Mouse (Mus musculus): ENCODE data around the gene Olfr476. TPM values are rescaled to one million over a fixed set of nuclear protein-coding genes. Genes with fewer than 3 reads are reported as not detected.
"Not testable (repeated sequence)": the region's sequence is repeated elsewhere in the genome, so short reads cannot be mapped to it uniquely, and the experiment has no call there.

Olfr476 gene
- not detected in 2 replicates for polyA plus RNA-seq (2016; fragmentation: Nextera tagmentation; extraction: Ambion mirVana)

GRCm38 (mm10) chr7:107964503-107964902, at the start of gene Olfr476:
TSS of gene Olfr476 (plus strand) at chr7:107964803.
- Histone ChIP-seq H3K9ac (no peak within 1 kb of the TSS), H3K27ac (no peak within 1 kb of the TSS), H3K27me3 (no peaks in the 10 kb centered on the region), H3K36me3 (no peaks in the 10 kb centered on the region), H3K4me3 (no peak within 1 kb of the TSS), H3K4me2 (replicated peaks) (no peak within 1 kb of the TSS), H3K4me1 (no peaks in the 10 kb centered on the region), H3K9me3 (no peaks in the 10 kb centered on the region)
- WGBS, result 63% methylated on average over 1 of the region's 1 CpGs
- no peak for ATAC-seq (ENCODE audit: insufficient number of reproducible peaks, insufficient read depth, low FRiP score, low TSS enrichment)

DNA sequence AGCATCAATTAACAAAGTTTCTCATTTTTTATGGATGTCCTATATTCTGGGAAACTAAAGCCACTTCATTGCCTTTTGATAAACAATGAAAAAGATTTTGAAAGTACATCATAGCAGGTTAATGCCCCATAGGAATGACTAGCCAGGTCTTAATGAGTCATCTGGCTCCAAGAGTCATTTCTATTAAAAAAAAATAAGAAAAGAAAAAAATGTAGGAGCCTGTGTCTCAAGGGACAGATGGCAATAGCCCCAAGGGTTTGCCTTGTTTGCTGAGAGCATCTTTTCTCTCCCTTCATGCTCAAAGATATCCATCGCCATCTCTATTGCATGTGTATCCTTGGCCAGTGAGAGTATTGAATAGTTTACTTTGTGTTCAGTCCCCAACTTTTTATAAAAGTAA, 34.5 kb upstream of the Olfr476 start, which contains the start of gene Olfr473:
Gene Olfr473, plus strand, starts transcription at position 301 of the 400 bp plus-strand sequence.
- no peaks in the 10 kb centered on the region for H3K36me3 ChIP-seq
- WGBS, result 92% methylated on average over 1 of the region's 1 CpGs
- no peak for ATAC-seq (ENCODE audit: insufficient number of reproducible peaks, insufficient read depth, low FRiP score, low TSS enrichment)

GRCm38 (mm10) chr7:107952539-107952938, 12.1 kb upstream of the Olfr476 start:
- not testable (repeated sequence) for H3K27ac ChIP-seq; H3K27me3 ChIP-seq; H3K4me2 ChIP-seq (replicated peaks); H3K4me1 ChIP-seq; H3K9me3 ChIP-seq; H3K36me3 ChIP-seq; H3K9ac ChIP-seq; ATAC-seq (ENCODE audit: insufficient number of reproducible peaks, insufficient read depth, low FRiP score, low TSS enrichment); H3K4me3 ChIP-seq
- WGBS, result 97% methylated on average over 12 of the region's 12 CpGs

More for the DNA sequence above, 34.5 kb upstream of the Olfr476 start, which contains the start of gene Olfr473:
- no peaks in the 10 kb centered on the region for H3K4me1 ChIP-seq
- H3K9me3 ChIP-seq, result no peaks in the 10 kb centered on the region
- no peaks in the 10 kb centered on the region for H3K27me3 ChIP-seq
- no peak within 1 kb of the TSS for H3K9ac ChIP-seq
- no peak within 1 kb of the TSS for H3K27ac ChIP-seq
- no peak within 1 kb of the TSS for H3K4me2 ChIP-seq (replicated peaks)
- no peak within 1 kb of the TSS for H3K4me3 ChIP-seq

DNA sequence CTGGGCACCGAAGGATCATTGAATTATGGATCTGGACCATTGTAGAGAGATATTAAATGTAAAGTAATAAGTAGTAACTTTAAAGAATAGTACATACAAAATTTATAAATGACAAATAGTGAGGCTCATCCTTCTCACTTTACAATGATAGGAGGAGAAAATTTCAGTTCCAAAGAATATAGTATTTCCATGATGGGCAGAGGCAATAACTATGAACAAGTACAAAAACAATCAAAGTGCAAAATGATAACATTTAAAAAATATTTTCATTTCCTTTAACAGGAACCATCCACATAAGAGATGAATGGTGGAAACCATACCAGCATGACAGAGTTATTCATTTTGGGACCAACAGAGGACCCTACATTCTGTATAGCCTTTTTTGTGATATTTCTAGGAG, 10.3 kb upstream of the Olfr476 start, which contains the start of gene Olfr474:
Gene Olfr474, plus strand, starts transcription at position 301 of the 400 bp plus-strand sequence.
- no peak within 1 kb of the TSS for H3K4me3 ChIP-seq
- WGBS, result 96% methylated on average over 1 of the region's 1 CpGs
- no peaks in the 10 kb centered on the region for H3K36me3 ChIP-seq

GRCm38 (mm10) chr7:107986393-107986792, 21.8 kb downstream of the Olfr476 start, which contains the start of gene Olfr477:
TSS of gene Olfr477 (plus strand) at chr7:107986693.
- Histone ChIP-seq H3K4me1 (no peaks in the 10 kb centered on the region), H3K36me3 (no peaks in the 10 kb centered on the region), H3K4me3 (no peak within 1 kb of the TSS), H3K9me3 (no peaks in the 10 kb centered on the region), H3K27me3 (no peaks in the 10 kb centered on the region), H3K27ac (no peak within 1 kb of the TSS), H3K4me2 (replicated peaks) (no peak within 1 kb of the TSS), H3K9ac (no peak within 1 kb of the TSS)
- WGBS, result 71% methylated on average over 2 of the region's 2 CpGs
- no peak for ATAC-seq (ENCODE audit: insufficient number of reproducible peaks, insufficient read depth, low FRiP score, low TSS enrichment)

More for the DNA sequence above, 10.3 kb upstream of the Olfr476 start, which contains the start of gene Olfr474:
- Histone ChIP-seq H3K9me3 (no peaks in the 10 kb centered on the region), H3K27me3 (no peaks in the 10 kb centered on the region), H3K4me2 (replicated peaks) (no peak within 1 kb of the TSS), H3K9ac (no peak within 1 kb of the TSS), H3K27ac (no peak within 1 kb of the TSS), H3K4me1 (no peaks in the 10 kb centered on the region)
- ATAC-seq (ENCODE audit: insufficient number of reproducible peaks, insufficient read depth, low FRiP score, low TSS enrichment), result no peak

DNA sequence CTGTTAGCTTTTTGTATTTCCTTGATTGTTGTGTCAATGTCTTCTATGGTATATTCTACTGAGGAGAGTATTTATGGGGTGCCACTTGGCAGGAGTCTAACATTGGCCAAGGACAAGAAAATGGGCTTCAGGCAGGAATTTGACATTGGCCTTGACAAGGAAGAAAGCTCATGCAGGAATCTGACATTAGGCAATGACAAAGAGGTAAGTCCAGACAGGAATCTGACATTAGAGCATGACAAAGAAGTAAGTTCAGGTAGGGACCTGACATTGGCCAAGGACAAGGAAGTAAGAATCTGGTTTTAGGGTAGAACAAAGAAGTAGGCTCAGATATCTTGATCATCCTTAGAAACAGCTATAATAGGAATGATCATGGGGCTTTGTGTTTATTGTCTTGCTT, 49.7 kb downstream of the Olfr476 start:
- H3K9ac ChIP-seq; H3K4me3 ChIP-seq; H3K27me3 ChIP-seq; H3K4me2 ChIP-seq (replicated peaks); ATAC-seq (ENCODE audit: insufficient number of reproducible peaks, insufficient read depth, low FRiP score, low TSS enrichment); H3K27ac ChIP-seq; H3K9me3 ChIP-seq; H3K4me1 ChIP-seq; H3K36me3 ChIP-seq: not testable (repeated sequence)

Other genes with a start within 250 kb of the Olfr476 start
- gene Cyb5r2, start 206.8 kb upstream of the Olfr476 start, polyA plus RNA-seq (2016; fragmentation: Nextera tagmentation; extraction: Ambion mirVana), result 0.40 and 0.42 TPM in 2 replicates
- gene Ovch2, start 163.6 kb upstream of the Olfr476 start, polyA plus RNA-seq (2016; fragmentation: Nextera tagmentation; extraction: Ambion mirVana), result not detected in 2 replicates
- not detected in 2 replicates for gene Olfr467, start 152.5 kb upstream of the Olfr476 start, polyA plus RNA-seq (2016; fragmentation: Nextera tagmentation; extraction: Ambion mirVana)
- gene Olfr469, start 139.3 kb upstream of the Olfr476 start, polyA plus RNA-seq (2016; fragmentation: Nextera tagmentation; extraction: Ambion mirVana), result not detected in 2 replicates
- not detected in 2 replicates for gene Olfr470, start 117.3 kb upstream of the Olfr476 start, polyA plus RNA-seq (2016; fragmentation: Nextera tagmentation; extraction: Ambion mirVana)
- gene Olfr472, start 66.9 kb upstream of the Olfr476 start, polyA plus RNA-seq (2016; fragmentation: Nextera tagmentation; extraction: Ambion mirVana), result not detected in 2 replicates
- not detected in 2 replicates for gene Olfr473, start 34.4 kb upstream of the Olfr476 start, polyA plus RNA-seq (2016; fragmentation: Nextera tagmentation; extraction: Ambion mirVana)
- gene Olfr474, start 10.2 kb upstream of the Olfr476 start, polyA plus RNA-seq (2016; fragmentation: Nextera tagmentation; extraction: Ambion mirVana), result not detected in 2 replicates
- not detected in 2 replicates for gene Olfr477, start 21.9 kb downstream of the Olfr476 start, polyA plus RNA-seq (2016; fragmentation: Nextera tagmentation; extraction: Ambion mirVana)
- gene Olfr478, start 69.2 kb downstream of the Olfr476 start, polyA plus RNA-seq (2016; fragmentation: Nextera tagmentation; extraction: Ambion mirVana), result not detected in 2 replicates
- gene Olfr479, start 85.9 kb downstream of the Olfr476 start, polyA plus RNA-seq (2016; fragmentation: Nextera tagmentation; extraction: Ambion mirVana), result not detected in 2 replicates
- gene Olfr480, start 102.5 kb downstream of the Olfr476 start, polyA plus RNA-seq (2016; fragmentation: Nextera tagmentation; extraction: Ambion mirVana), result not detected in 2 replicates
- gene Olfr481, start 115.1 kb downstream of the Olfr476 start, polyA plus RNA-seq (2016; fragmentation: Nextera tagmentation; extraction: Ambion mirVana), result not detected in 2 replicates
- gene Olfr482, start 132.8 kb downstream of the Olfr476 start, polyA plus RNA-seq (2016; fragmentation: Nextera tagmentation; extraction: Ambion mirVana), result not detected in 2 replicates
- not detected in 2 replicates for gene Olfr483, start 136.0 kb downstream of the Olfr476 start, polyA plus RNA-seq (2016; fragmentation: Nextera tagmentation; extraction: Ambion mirVana)
- not detected in 2 replicates for gene Olfr484, start 162.6 kb downstream of the Olfr476 start, polyA plus RNA-seq (2016; fragmentation: Nextera tagmentation; extraction: Ambion mirVana)
- not detected in 2 replicates for gene Olfr485, start 195.1 kb downstream of the Olfr476 start, polyA plus RNA-seq (2016; fragmentation: Nextera tagmentation; extraction: Ambion mirVana)
- not detected in 2 replicates for gene Olfr486, start 207.9 kb downstream of the Olfr476 start, polyA plus RNA-seq (2016; fragmentation: Nextera tagmentation; extraction: Ambion mirVana)
- not detected in 2 replicates for gene Olfr487, start 249.8 kb downstream of the Olfr476 start, polyA plus RNA-seq (2016; fragmentation: Nextera tagmentation; extraction: Ambion mirVana)